Comparison of ENCODE assay signal across 10 mouse cellular contexts in the genomic region with DNA sequence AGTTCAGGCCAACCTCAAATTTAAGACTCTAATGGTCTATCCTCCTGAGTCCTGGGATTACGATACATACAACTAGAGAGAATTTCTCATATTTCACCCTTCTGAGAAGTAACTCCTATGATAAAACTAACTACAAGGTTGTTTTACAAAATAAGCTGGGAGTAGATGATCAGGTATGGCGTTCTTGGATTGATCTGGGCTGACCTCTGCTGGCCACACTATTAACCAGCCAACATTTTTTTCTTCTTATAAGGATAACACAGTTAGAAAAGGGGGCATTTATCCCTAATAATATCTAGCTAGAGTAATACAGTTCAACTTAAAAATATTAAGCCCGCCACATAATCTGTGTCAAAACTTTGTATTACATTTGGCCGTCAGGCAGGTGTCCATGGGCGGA. TPM values are rescaled to one million over a fixed set of nuclear protein-coding genes. Genes with fewer than 3 reads are reported as not detected.
A peak's percentile ranks its signal among the peaks of the same experiment; 100 is the strongest.
DNase-seq lines count a peak whose midpoint lies in the region; ATAC-seq and TF ChIP-seq lines count a peak whose summit lies in the region.
"Had no signal": no experiment of that assay in that cellular context is flagged by ENCODE, and none has a peak within 500 bp of the region (broad histone marks: within the 10 kb centered on the region; RNA-seq: fewer than 3 reads in every experiment).

No protein-coding gene starts in this region.

- no peak for TF ChIP-seq POLR2A in MEL (IDR thresholded peaks at IDR 0.05; ENCODE audit: control insufficient read depth in 1 of 2, insufficient read depth in 1 of 2, low read depth in 1 of 2, low read length in 2 of 2, poor library complexity in 1 of 2)

- peak; percentile 9 to 48 (median 33); a peak in 4 of 6 replicates for TF ChIP-seq CTCF in MEL (IDR thresholded peaks at IDR 0.05 in 2 of 3, conservative IDR thresholded peaks at IDR 0.05 in 1 of 3; ENCODE audit: control insufficient read depth in 1 of 3, insufficient read depth in 1 of 3, low read depth in 2 of 3, low read length in 3 of 3, poor library complexity in 1 of 3, severe bottlenecking in 1 of 3)

- H3K4me1 ChIP-seq in kidney, embryonic 16.5 days (ENCODE audit: insufficient read depth, low read length), result no peaks in the 10 kb centered on the region
- H3K4me1 ChIP-seq in MEL (ENCODE audit: control insufficient read depth in 1 of 2, insufficient read depth in 2 of 2, low read length in 2 of 2), result peaks cover 4 to 8% of the 10 kb centered on the region in 2 experiments
- no peaks in the 10 kb centered on the region for H3K4me1 ChIP-seq in neural tube, embryonic 15.5 days
- H3K4me1 ChIP-seq in hindbrain, embryonic 16.5 days (ENCODE audit: control insufficient read depth, insufficient read depth, low read depth, low read length), result no peaks in the 10 kb centered on the region
- H3K4me1 ChIP-seq: forebrain, embryonic 13.5 days had no signal

- no peaks in the 10 kb centered on the region for H3K9me3 ChIP-seq in kidney, embryonic 16.5 days (ENCODE audit: low read length)
- no peaks in the 10 kb centered on the region for H3K9me3 ChIP-seq in MEL (replicated peaks; ENCODE audit: insufficient read depth, low read length)
- no peaks in the 10 kb centered on the region for H3K9me3 ChIP-seq in neural tube, embryonic 15.5 days (replicated peaks)
- no peaks in the 10 kb centered on the region for H3K9me3 ChIP-seq in hindbrain, embryonic 16.5 days (ENCODE audit: control insufficient read depth, low read length)
- H3K9me3 ChIP-seq: forebrain, embryonic 13.5 days had no signal

- WGBS in kidney, embryonic 16.5 days, result 69% methylated on average over 5 of the region's 5 CpGs
- WGBS in neural tube, embryonic 15.5 days, result 84% methylated on average over 5 of the region's 5 CpGs
- 79% methylated on average over 5 of the region's 5 CpGs for WGBS in hindbrain, embryonic 16.5 days

- H3K27me3 ChIP-seq in kidney, embryonic 16.5 days (ENCODE audit: insufficient read depth, low read length), result no peaks in the 10 kb centered on the region
- no peaks in the 10 kb centered on the region for H3K27me3 ChIP-seq in MEL (ENCODE audit: control insufficient read depth in 1 of 2, insufficient read depth in 2 of 2, low read length in 2 of 2)
- no peaks in the 10 kb centered on the region for H3K27me3 ChIP-seq in neural tube, embryonic 15.5 days (replicated peaks)
- no peaks in the 10 kb centered on the region for H3K27me3 ChIP-seq in hindbrain, embryonic 16.5 days (replicated peaks; ENCODE audit: control insufficient read depth, insufficient read depth, low read length)
- H3K27me3 ChIP-seq: forebrain, embryonic 13.5 days had no signal

- H3K27ac ChIP-seq in kidney, embryonic 16.5 days (ENCODE audit: low read length), result no peak overlapping the region
- no peak overlapping the region for H3K27ac ChIP-seq in MEL (ENCODE audit: control insufficient read depth, low read depth, low read length)
- H3K27ac ChIP-seq in neural tube, embryonic 15.5 days (replicated peaks), result no peak overlapping the region
- no peak overlapping the region for H3K27ac ChIP-seq in hindbrain, embryonic 16.5 days (ENCODE audit: low read depth, low read length)
- H3K27ac ChIP-seq: forebrain, embryonic 13.5 days had no signal

- no peak overlapping the region for H3K9ac ChIP-seq in kidney, embryonic 16.5 days (replicated peaks; ENCODE audit: low read length)
- H3K9ac ChIP-seq in MEL (ENCODE audit: control insufficient read depth, low read depth, low read length, poor library complexity, severe bottlenecking), result no peak overlapping the region
- no peak overlapping the region for H3K9ac ChIP-seq in neural tube, embryonic 15.5 days (replicated peaks)
- H3K9ac ChIP-seq in hindbrain, embryonic 16.5 days (ENCODE audit: low read depth, low read length), result no peak overlapping the region
- H3K9ac ChIP-seq: forebrain, embryonic 13.5 days had no signal

- TF ChIP-seq EP300 in MEL (IDR thresholded peaks at IDR 0.05; ENCODE audit: low read depth in 1 of 2, low read length in 2 of 2), result no peak

- no peaks in the 10 kb centered on the region for H3K36me3 ChIP-seq in kidney, embryonic 16.5 days (ENCODE audit: insufficient read depth, low read length)
- peaks cover 0 to 5% of the 10 kb centered on the region in 2 experiments; a peak in 2 of 4 replicates for H3K36me3 ChIP-seq in MEL (ENCODE audit: control insufficient read depth in 1 of 2, insufficient read depth in 2 of 2, low read length in 2 of 2)
- no peaks in the 10 kb centered on the region for H3K36me3 ChIP-seq in neural tube, embryonic 15.5 days
- H3K36me3 ChIP-seq in hindbrain, embryonic 16.5 days (ENCODE audit: control insufficient read depth, insufficient read depth, low read length), result no peaks in the 10 kb centered on the region

- DNase-seq in kidney, adult 18-20 months, result peak; percentile 18
- DNase-seq in MEL (ENCODE audit: low read depth, low spot score), result peak; percentile 19
- DNase-seq in cerebellum, adult 9-11 months, result peak; percentile 6
- peak; percentile 51 for DNase-seq in lung, postnatal 10 days
- DNase-seq in layer of hippocampus, postnatal 36 days, result no peak

- no peak overlapping the region for H3K4me2 ChIP-seq in kidney, embryonic 16.5 days (replicated peaks; ENCODE audit: low read depth, low read length)
- no peak overlapping the region for H3K4me2 ChIP-seq in neural tube, embryonic 15.5 days
- H3K4me2 ChIP-seq in hindbrain, embryonic 16.5 days (ENCODE audit: low read length), result no peak overlapping the region
- H3K4me2 ChIP-seq: forebrain, embryonic 13.5 days had no signal

- peak; percentile 60 for TF ChIP-seq RAD21 in MEL (IDR thresholded peaks at IDR 0.05; ENCODE audit: low read depth, low read length)

- no peaks in the 10 kb centered on the region for H3K79me2 ChIP-seq in MEL (ENCODE audit: control insufficient read depth, insufficient read depth, low read length, poor library complexity)

- H3K4me3 ChIP-seq in kidney, embryonic 16.5 days (ENCODE audit: low read length), result no peak overlapping the region
- no peak overlapping the region for H3K4me3 ChIP-seq in MEL (ENCODE audit: control insufficient read depth in 1 of 2, insufficient read depth in 1 of 2, low read depth in 2 of 2, low read length in 2 of 2)
- no peak overlapping the region for H3K4me3 ChIP-seq in neural tube, embryonic 15.5 days (replicated peaks)
- H3K4me3 ChIP-seq in hindbrain, embryonic 16.5 days (ENCODE audit: low read length), result no peak overlapping the region
- H3K4me3 ChIP-seq: forebrain, embryonic 13.5 days had no signal

- no peak for ATAC-seq in kidney, embryonic 16.5 days (ENCODE audit: low FRiP score, low TSS enrichment)
- ATAC-seq in neural tube, embryonic 15.5 days (ENCODE audit: low FRiP score), result no peak
- no peak for ATAC-seq in hindbrain, embryonic 16.5 days
- ATAC-seq: forebrain, embryonic 13.5 days had no signal

TF ChIP-seq in MEL, 35 proteins besides CTCF, POLR2A, EP300 and RAD21 (continues in another document):
- no peak for TF ChIP-seq GATA1 (IDR thresholded peaks at IDR 0.05; ENCODE audit: low read depth, low read length)
- no peak for TF ChIP-seq MAX (IDR thresholded peaks at IDR 0.05; ENCODE audit: low read length)
- TF ChIP-seq SIN3A (IDR thresholded peaks at IDR 0.05; ENCODE audit: low read length), result no peak
- TF ChIP-seq RCOR1 (IDR thresholded peaks at IDR 0.05; ENCODE audit: low read depth, low read length), result no peak
- TF ChIP-seq SMC3 (IDR thresholded peaks at IDR 0.05; ENCODE audit: low read depth, low read length), result peak; percentile 41
- TF ChIP-seq ZNF384 (IDR thresholded peaks at IDR 0.05; ENCODE audit: low read depth, low read length), result 0 out of 2 replicates have a peak, but pooled peaks have one; percentile 39
- TF ChIP-seq ELF1 (IDR thresholded peaks at IDR 0.05; ENCODE audit: low read depth, low read length), result no peak
- TF ChIP-seq NRF1 (IDR thresholded peaks at IDR 0.05; ENCODE audit: insufficient read depth, low read depth, low read length, poor library complexity, severe bottlenecking), result no peak

RNA-seq across cellular contexts. Expression of gene Colq, which starts 13.8 kb away (rescaled TPM):
- polyA plus RNA-seq in kidney, embryonic 16.5 days (2015; fragmentation: Nextera tagmentation; extraction: Ambion mirVana), result 2.8 and 3.2 TPM in 2 replicates
- not detected in 2 replicates for total RNA-seq in MEL (2012; rRNA removed)
- not detected for polyA plus RNA-seq in MEL (2012; ENCODE audit: insufficient read depth in 1 of 2, insufficient read length in 2 of 2, low read depth in 1 of 2, low replicate concordance in 2 of 2, missing spikeins in 1 of 2)
- under 1 TPM; 0.15 to 0.35 TPM for total RNA-seq in layer of hippocampus, postnatal 36 days (2021)
- polyA plus RNA-seq in neural tube, embryonic 15.5 days (2015; fragmentation: Nextera tagmentation; extraction: Ambion mirVana), result 0.63 and 3.1 TPM in 2 replicates
- 0.50 and 0.77 TPM in 2 replicates for polyA plus RNA-seq in hindbrain, embryonic 16.5 days (2015; fragmentation: Nextera tagmentation; extraction: Ambion mirVana)
- polyA plus RNA-seq: forebrain, embryonic 13.5 days had no signal

RNA-seq across cellular contexts. Expression of gene Gm49387, which starts 35.8 kb away (rescaled TPM):
- polyA plus RNA-seq in kidney, embryonic 16.5 days (2015; fragmentation: Nextera tagmentation; extraction: Ambion mirVana), result 7.3 and 8.0 TPM in 2 replicates
- total RNA-seq in MEL (2012; rRNA removed), result not detected in 2 replicates
- under 1 TPM in 1 of 2 experiments, not detected in 1; 0.14 TPM for polyA plus RNA-seq in MEL (2012; ENCODE audit: insufficient read depth in 1 of 2, insufficient read length in 2 of 2, low read depth in 1 of 2, low replicate concordance in 2 of 2, missing spikeins in 1 of 2)
- not detected for total RNA-seq in layer of hippocampus, postnatal 36 days (2021)
- 0.24 and 0.59 TPM in 2 replicates for polyA plus RNA-seq in neural tube, embryonic 15.5 days (2015; fragmentation: Nextera tagmentation; extraction: Ambion mirVana)
- 1.7 and 2.1 TPM in 2 replicates for polyA plus RNA-seq in hindbrain, embryonic 16.5 days (2015; fragmentation: Nextera tagmentation; extraction: Ambion mirVana)
- total RNA-seq: neutrophil, adult 5-6 weeks had no signal
- polyA plus RNA-seq: forebrain, embryonic 13.5 days had no signal

RNA-seq across cellular contexts. Expression of gene Btd, which starts 35.9 kb away (rescaled TPM):
- 46.6 and 50.3 TPM in 2 replicates for polyA plus RNA-seq in kidney, embryonic 16.5 days (2015; fragmentation: Nextera tagmentation; extraction: Ambion mirVana)
- 7.2 and 8.4 TPM in 2 replicates for total RNA-seq in MEL (2012; rRNA removed)
- 10 to 100 TPM in 1 of 2 experiments, not detected in 1; 12.9 TPM for polyA plus RNA-seq in MEL (2012; ENCODE audit: insufficient read depth in 1 of 2, insufficient read length in 2 of 2, low read depth in 1 of 2, low replicate concordance in 2 of 2, missing spikeins in 1 of 2)
- 10 to 100 TPM in 1 of 2 experiments, 1 to 10 TPM in 1; 9.5 to 10.9 TPM for total RNA-seq in layer of hippocampus, postnatal 36 days (2021)
- polyA plus RNA-seq in neural tube, embryonic 15.5 days (2015; fragmentation: Nextera tagmentation; extraction: Ambion mirVana), result 15.6 and 19.0 TPM in 2 replicates
- polyA plus RNA-seq in hindbrain, embryonic 16.5 days (2015; fragmentation: Nextera tagmentation; extraction: Ambion mirVana), result 20.7 and 22.4 TPM in 2 replicates

RNA-seq across cellular contexts. Expression of gene Hacl1, which starts 36.2 kb away (rescaled TPM):
- polyA plus RNA-seq in kidney, embryonic 16.5 days (2015; fragmentation: Nextera tagmentation; extraction: Ambion mirVana), result 27.0 and 39.3 TPM in 2 replicates
- 7.7 and 9.2 TPM in 2 replicates for total RNA-seq in MEL (2012; rRNA removed)
- 10 to 100 TPM in 1 of 2 experiments, not detected in 1; 13.3 TPM for polyA plus RNA-seq in MEL (2012; ENCODE audit: insufficient read depth in 1 of 2, insufficient read length in 2 of 2, low read depth in 1 of 2, low replicate concordance in 2 of 2, missing spikeins in 1 of 2)
- total RNA-seq in layer of hippocampus, postnatal 36 days (2021), result 1 to 10 TPM; 6.6 to 9.8 TPM
- 7.9 and 11.0 TPM in 2 replicates for polyA plus RNA-seq in neural tube, embryonic 15.5 days (2015; fragmentation: Nextera tagmentation; extraction: Ambion mirVana)
- 10.2 and 11.5 TPM in 2 replicates for polyA plus RNA-seq in hindbrain, embryonic 16.5 days (2015; fragmentation: Nextera tagmentation; extraction: Ambion mirVana)

Comparison
In these comparisons a context has a peak if more than half of its experiments do, and no peak if none do; other contexts are left out.
1. DNase-seq: peak in kidney, adult 18-20 months (single experiment), MEL (single experiment), cerebellum, adult 9-11 months (single experiment) and lung, postnatal 10 days (single experiment); none in layer of hippocampus, postnatal 36 days (0 of 2).